Mouse (Mus musculus): ENCODE data around the gene Ppp1r3g. TPM values are rescaled to one million over a fixed set of nuclear protein-coding genes. Genes with fewer than 3 reads are reported as not detected.
"Not testable (repeated sequence)": the region's sequence is repeated elsewhere in the genome, so short reads cannot be mapped to it uniquely, and the experiment has no call there.

The Ppp1r3g gene
- polyA plus RNA-seq, 1 experiment from 2014 or later, result 1.7 TPM

DNA sequence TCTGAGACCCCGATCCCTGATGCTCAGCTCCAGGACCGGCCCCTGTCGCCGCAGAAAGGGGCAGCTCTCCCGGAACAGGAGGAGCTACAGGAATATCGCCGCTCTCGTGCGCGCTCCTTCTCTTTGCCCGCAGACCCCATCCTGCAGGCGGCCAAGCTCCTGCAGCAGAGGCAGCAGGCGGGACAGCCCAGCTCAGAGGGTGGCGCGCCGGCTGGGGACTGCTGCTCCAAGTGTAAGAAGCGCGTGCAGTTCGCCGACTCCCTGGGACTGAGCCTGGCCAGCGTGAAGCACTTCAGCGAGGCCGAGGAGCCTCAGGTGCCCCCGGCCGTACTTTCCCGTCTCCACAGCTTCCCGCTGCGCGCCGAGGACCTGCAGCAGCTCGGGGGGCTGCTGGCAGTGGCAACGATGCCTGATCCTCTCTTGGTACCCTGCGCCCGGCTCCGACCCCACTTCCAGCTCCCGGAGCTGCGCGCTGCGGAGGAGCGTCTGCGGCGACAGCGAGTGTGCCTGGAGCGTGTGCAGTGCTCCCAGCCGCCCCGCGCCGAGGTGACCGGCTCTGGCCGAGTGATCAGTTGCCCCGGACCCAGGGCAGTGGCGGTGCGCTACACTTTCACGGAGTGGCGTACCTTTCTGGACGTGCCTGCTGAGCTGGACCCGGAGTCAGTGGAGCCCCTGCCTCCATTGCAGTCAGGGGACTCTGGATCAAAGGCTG is 10.2 kb downstream of the Ppp1r3g start:
- Histone ChIP-seq H3K27me3 (ENCODE audit: insufficient read depth, poor library complexity, severe bottlenecking) (peaks cover 40% of the 10 kb centered on the region), H3K4me1 (replicated peaks) (peaks cover 24% of the 10 kb centered on the region), H3K4me3 (peak overlapping the region; percentile 76), H3K9me3 (no peaks in the 10 kb centered on the region), H3K36me3 (no peaks in the 10 kb centered on the region), H3K27ac (peak overlapping the region; percentile 67)
- peak; percentile 70 for DNase-seq (ENCODE audit: low spot score)
- under 1% methylated on average over 57 of the region's 57 CpGs for WGBS

DNA sequence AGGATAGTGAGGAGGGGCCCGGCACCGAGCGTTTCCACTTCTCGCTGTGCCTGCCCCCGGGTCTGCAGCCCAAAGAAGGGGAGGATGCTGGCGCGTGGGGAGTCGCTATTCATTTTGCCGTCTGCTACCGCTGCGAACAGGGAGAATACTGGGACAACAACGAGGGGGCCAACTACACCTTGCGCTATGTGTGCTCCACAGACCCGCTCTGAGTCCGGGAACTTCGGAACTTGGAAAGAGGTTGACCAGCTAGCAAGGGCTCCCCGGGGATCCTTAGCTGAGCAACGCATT is 10.7 kb downstream of the Ppp1r3g start:
- peak overlapping the region; percentile 67 for H3K27ac ChIP-seq
- no peaks in the 10 kb centered on the region for H3K36me3 ChIP-seq
- under 1% methylated on average over 18 of the region's 18 CpGs for WGBS
- H3K27me3 ChIP-seq (ENCODE audit: insufficient read depth, poor library complexity, severe bottlenecking), result peaks cover 40% of the 10 kb centered on the region
- H3K4me3 ChIP-seq, result peak overlapping the region; percentile 76
- peaks cover 24% of the 10 kb centered on the region for H3K4me1 ChIP-seq (replicated peaks)
- DNase-seq (ENCODE audit: low spot score), result no peak
- H3K9me3 ChIP-seq, result no peaks in the 10 kb centered on the region

DNA sequence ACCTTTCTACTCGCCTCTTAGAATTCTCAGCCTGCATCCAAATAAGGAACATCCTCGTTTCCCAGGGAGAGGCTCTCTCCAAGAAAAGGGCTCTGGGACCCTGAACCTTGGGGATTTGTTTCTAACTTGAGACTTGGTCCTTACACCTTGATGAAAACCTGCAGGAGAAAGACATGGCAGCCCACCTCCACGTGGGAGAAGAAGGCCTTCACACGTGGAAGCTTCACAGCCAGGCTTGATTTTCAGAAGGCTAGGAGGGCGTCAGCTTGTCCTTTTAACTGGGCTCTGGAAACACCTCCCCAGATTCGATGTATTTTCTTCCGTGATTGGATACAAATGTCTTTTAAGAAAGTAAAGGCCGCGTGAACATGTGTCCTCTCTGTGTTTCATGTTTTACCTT is 11.2 kb downstream of the Ppp1r3g start:
- Histone ChIP-seq H3K9me3 (no peaks in the 10 kb centered on the region), H3K27ac (no peak overlapping the region), H3K4me1 (replicated peaks) (peaks cover 24% of the 10 kb centered on the region), H3K36me3 (no peaks in the 10 kb centered on the region), H3K27me3 (ENCODE audit: insufficient read depth, poor library complexity, severe bottlenecking) (peaks cover 40% of the 10 kb centered on the region), H3K4me3 (peak overlapping the region; percentile 76)
- no peak for DNase-seq (ENCODE audit: low spot score)
- 27% methylated on average over 9 of the region's 9 CpGs for WGBS

DNA sequence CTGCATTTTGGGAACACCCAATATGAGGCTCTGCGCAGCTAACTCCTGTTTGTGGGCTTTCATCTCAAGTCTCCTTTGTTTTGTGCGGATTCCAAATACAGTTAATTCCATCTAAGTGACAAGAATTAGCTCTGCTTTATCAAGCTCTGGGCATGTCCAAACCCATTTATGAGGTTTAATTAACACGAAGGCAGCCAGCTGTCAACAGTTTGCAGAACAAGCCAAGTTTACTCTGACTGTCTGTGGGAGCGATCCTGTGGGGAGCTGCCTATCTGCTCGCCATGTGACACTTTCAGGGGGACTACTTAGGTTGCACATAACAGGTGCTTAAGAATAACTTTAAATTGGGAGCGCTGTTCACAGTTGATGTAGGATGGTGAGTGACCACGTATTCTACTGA is 18.3 kb downstream of the Ppp1r3g start:
- no peak overlapping the region for H3K4me3 ChIP-seq

DNA sequence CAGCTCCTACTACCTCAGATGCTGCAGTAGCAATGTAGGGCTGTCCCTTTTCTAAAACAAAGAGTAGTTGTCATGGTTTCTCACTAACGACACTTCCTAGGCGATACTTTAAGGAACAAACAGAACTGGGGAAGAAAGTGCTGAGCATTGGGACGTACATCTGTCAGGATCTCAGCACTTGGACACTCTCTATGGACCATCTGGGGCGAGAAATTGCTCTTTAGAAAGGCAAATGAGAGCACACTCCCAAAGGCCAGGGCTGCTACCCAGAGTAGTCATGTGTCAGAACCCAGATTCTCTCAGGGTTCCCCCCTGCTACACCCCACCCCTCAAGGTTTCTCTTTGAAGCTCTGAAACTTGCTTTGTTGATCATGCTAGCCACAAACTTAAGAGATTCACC is 21.8 kb downstream of the Ppp1r3g start:
- H3K36me3 ChIP-seq, result peaks cover 25% of the 10 kb centered on the region
- peaks cover 14% of the 10 kb centered on the region; the same call in 1 of the 2 replicates for H3K4me1 ChIP-seq (replicated peaks)
- H3K4me3 ChIP-seq, result no peak overlapping the region
- H3K27ac ChIP-seq, result no peak overlapping the region
- no peaks in the 10 kb centered on the region for H3K9me3 ChIP-seq
- DNase-seq (ENCODE audit: low spot score), result no peak
- H3K27me3 ChIP-seq (ENCODE audit: insufficient read depth, poor library complexity, severe bottlenecking), result no peaks in the 10 kb centered on the region
- 58% methylated on average over 4 of the region's 4 CpGs for WGBS

More for the DNA sequence above, 18.3 kb downstream of the Ppp1r3g start:
- no peak for DNase-seq (ENCODE audit: low spot score)
- 92% methylated on average over 7 of the region's 7 CpGs for WGBS
- Histone ChIP-seq H3K9me3 (no peaks in the 10 kb centered on the region), H3K27ac (no peak overlapping the region), H3K27me3 (ENCODE audit: insufficient read depth, poor library complexity, severe bottlenecking) (no peaks in the 10 kb centered on the region), H3K4me1 (replicated peaks) (peaks cover 14% of the 10 kb centered on the region; the same call in 1 of the 2 replicates), H3K36me3 (peaks cover 25% of the 10 kb centered on the region)

DNA sequence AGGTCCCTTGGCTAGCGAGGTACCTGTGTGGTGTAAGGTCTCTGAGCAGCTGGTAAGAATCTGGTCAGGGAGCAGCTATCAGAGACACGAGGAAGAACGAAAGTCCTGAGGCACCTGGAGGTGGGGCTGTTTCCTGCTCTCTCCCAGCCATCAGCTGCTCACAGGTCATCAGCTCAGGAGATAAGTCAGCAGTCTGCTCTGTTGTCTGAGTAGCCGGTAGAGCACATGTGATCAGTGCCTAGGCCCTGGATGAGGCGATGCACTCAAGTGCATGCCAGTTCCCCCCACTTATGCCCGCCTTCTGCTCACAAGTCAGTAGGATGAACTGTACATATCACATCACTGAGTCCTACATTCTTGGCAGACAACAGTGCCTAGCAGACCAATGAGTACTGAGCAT is 24.3 kb downstream of the Ppp1r3g start:
- WGBS, result 93% methylated on average over 6 of the region's 6 CpGs
- peaks cover 14% of the 10 kb centered on the region; the same call in 1 of the 2 replicates for H3K4me1 ChIP-seq (replicated peaks)
- no peak overlapping the region for H3K27ac ChIP-seq
- H3K36me3 ChIP-seq, result peaks cover 16% of the 10 kb centered on the region
- H3K9me3 ChIP-seq, result no peaks in the 10 kb centered on the region
- H3K4me3 ChIP-seq, result no peak overlapping the region
- no peaks in the 10 kb centered on the region for H3K27me3 ChIP-seq (ENCODE audit: insufficient read depth, poor library complexity, severe bottlenecking)
- no peak for DNase-seq (ENCODE audit: low spot score)

DNA sequence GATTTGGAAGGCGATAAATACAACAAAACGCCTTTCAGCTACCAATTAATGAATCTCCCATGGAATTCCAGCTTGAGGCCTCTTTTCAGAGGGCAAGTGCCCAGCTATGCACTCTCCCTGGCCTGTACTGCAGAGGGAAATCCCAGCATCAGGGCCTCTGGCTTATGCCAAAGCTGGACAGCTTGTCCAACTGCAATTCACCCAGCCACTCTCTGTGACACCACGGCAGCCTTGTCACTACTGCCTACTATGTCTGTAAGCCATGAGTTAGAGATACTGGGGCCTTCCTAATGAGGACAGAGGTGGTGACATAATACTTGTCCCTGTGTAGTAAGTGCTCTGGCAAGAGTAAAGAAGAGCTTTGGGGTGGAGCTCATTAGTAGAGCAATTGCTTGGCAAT is 30.7 kb downstream of the Ppp1r3g start:
- no peaks in the 10 kb centered on the region for H3K27me3 ChIP-seq (ENCODE audit: insufficient read depth, poor library complexity, severe bottlenecking)
- H3K9me3 ChIP-seq, result no peaks in the 10 kb centered on the region
- 79% methylated on average over 3 of the region's 3 CpGs for WGBS
- H3K36me3 ChIP-seq, result no peaks in the 10 kb centered on the region
- H3K27ac ChIP-seq, result no peak overlapping the region
- DNase-seq (ENCODE audit: low spot score), result no peak
- H3K4me3 ChIP-seq, result no peak overlapping the region
- H3K4me1 ChIP-seq (replicated peaks), result no peaks in the 10 kb centered on the region

DNA sequence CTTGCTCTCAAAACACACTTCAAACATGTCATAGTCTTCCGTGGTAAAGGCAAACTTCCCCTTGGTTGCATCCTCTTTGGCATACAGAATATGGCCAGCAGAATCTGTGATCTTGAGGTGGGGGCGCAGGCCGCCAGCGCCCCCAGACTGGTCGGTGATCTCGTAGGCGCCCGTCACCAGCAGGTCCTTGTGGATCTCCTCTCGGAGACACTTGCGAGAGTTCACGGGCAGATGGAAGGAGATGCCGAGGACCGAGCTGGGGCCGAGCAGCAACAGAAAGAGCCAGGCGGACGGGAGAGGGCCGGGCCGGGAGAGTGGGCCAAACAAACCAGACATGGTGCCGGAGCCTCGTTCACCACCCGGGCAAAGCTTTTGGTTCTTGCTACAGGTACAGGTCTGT is 32.5 kb downstream of the Ppp1r3g start:
- WGBS, result 97% methylated on average over 21 of the region's 21 CpGs
- H3K4me3 ChIP-seq; DNase-seq (ENCODE audit: low spot score); H3K27me3 ChIP-seq (ENCODE audit: insufficient read depth, poor library complexity, severe bottlenecking); H3K27ac ChIP-seq; H3K36me3 ChIP-seq; H3K9me3 ChIP-seq: not testable (repeated sequence)
- peaks cover 14% of the 10 kb centered on the region for H3K4me1 ChIP-seq (replicated peaks)

DNA sequence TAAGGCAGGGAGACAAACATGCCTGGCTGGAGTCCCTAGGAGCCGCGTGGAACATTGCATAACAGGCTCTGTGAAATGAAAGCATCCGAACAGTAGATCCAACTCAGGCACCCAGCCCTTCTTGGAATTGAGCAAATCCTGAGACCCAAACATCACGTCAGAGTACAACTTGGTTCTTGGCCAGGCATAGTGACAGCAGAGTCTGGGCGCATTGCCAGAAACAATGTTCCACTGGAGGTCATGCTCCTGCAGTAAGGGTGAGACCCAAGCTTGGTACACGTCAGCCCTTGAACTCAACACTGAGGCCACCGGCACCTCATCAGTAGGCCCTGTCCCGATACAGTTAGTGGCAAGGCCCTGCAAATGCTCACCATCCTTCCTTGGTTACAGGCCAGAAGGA is 35.4 kb downstream of the Ppp1r3g start:
- no peaks in the 10 kb centered on the region for H3K36me3 ChIP-seq
- H3K27me3 ChIP-seq (ENCODE audit: insufficient read depth, poor library complexity, severe bottlenecking), result no peaks in the 10 kb centered on the region
- H3K9me3 ChIP-seq, result no peaks in the 10 kb centered on the region
- H3K4me3 ChIP-seq, result no peak overlapping the region
- 91% methylated on average over 8 of the region's 8 CpGs for WGBS
- H3K27ac ChIP-seq, result no peak overlapping the region
- peaks cover 19% of the 10 kb centered on the region for H3K4me1 ChIP-seq (replicated peaks)
- no peak for DNase-seq (ENCODE audit: low spot score)

DNA sequence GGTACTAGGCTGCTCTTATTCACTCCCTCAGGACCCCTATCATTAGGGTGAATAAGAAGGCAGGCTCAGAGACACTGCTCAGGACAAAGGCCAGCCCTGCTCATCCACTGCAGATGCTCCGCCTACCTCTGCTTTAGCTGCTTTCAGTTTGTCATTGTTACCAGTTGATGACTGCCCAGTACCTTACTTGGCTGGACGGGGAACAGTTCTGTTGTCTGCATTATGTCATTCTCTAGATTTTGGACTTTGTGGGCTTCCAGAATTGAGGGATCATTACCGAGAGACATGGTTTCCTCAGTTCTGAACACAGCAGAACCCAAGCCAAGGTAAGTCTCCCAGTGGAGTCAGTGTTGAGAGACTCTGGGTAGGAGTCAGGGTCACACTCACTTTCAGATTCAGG is 36.6 kb downstream of the Ppp1r3g start:
- peaks cover 19% of the 10 kb centered on the region for H3K4me1 ChIP-seq (replicated peaks)
- H3K4me3 ChIP-seq, result no peak overlapping the region
- H3K27me3 ChIP-seq (ENCODE audit: insufficient read depth, poor library complexity, severe bottlenecking), result no peaks in the 10 kb centered on the region
- 63% methylated on average over 3 of the region's 3 CpGs for WGBS
- no peaks in the 10 kb centered on the region for H3K36me3 ChIP-seq
- 0 out of 2 replicates have a peak overlapping the region, but pooled peaks have one; percentile 12 for H3K27ac ChIP-seq
- no peak for DNase-seq (ENCODE audit: low spot score)
- no peaks in the 10 kb centered on the region for H3K9me3 ChIP-seq

DNA sequence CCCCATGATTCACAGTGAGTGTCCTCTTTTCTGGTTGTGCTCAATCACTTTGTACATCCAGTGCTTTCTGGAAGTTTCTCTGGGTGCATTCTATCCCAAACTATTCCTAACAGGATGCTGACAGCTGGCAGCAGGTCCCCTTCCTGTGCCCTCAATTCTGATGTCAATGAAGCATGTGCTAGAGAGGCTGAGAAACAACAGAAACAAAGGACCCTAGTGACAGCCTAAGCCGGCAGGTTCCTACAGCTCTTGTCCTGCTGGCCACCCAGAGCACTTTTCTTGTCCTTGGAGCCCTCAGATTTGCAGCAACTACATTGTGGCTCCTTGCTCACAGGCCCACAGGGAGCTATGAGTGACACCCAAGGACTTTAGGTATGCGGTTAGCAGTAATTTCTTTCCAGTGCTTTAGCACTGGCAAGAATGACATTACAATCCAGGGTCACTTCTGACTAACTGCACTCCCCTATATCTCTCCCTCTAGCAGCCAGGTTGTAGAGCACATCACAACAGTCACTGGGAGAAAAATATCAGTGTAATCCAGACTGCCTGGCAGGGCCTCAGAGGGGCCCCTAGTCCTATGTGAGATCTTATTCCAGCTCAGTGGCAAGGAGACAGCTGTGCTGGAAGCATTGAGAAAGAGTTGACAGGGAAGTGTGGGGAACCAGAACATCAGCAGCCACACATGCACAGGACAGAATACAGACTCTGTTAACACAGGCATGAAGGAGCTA is 37.2 kb downstream of the Ppp1r3g start:
- H3K27me3 ChIP-seq (ENCODE audit: insufficient read depth, poor library complexity, severe bottlenecking), result no peaks in the 10 kb centered on the region
- DNase-seq (ENCODE audit: low spot score), result no peak
- no peaks in the 10 kb centered on the region for H3K9me3 ChIP-seq
- no peak overlapping the region for H3K4me3 ChIP-seq
- 0 out of 2 replicates have a peak overlapping the region, but pooled peaks have one; percentile 35 for H3K27ac ChIP-seq
- WGBS, result 47% methylated on average over 2 of the region's 2 CpGs
- H3K36me3 ChIP-seq, result no peaks in the 10 kb centered on the region
- H3K4me1 ChIP-seq (replicated peaks), result peaks cover 19% of the 10 kb centered on the region

DNA sequence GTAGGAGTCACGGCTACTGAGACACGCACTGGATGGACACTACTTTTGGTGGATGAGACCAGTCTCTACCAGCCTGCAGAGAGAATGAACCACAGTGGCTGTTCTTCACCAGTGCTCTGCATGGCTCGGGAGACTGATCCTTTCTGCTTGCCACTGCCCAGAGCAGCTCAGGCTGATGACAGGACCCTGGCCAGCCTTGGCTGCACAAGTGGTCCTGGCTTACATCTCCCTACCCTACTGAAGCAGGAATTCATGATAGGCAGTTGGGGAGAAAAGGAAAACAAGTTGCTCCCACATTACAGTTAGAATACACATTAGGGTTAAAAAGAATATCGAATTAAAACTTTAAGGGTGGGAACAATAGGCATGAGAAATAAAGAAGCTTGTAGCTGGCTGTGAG is 39.0 kb downstream of the Ppp1r3g start:
- Histone ChIP-seq H3K27ac (no peak overlapping the region), H3K36me3 (no peaks in the 10 kb centered on the region), H3K4me1 (replicated peaks) (peaks cover 19% of the 10 kb centered on the region), H3K9me3 (no peaks in the 10 kb centered on the region), H3K27me3 (ENCODE audit: insufficient read depth, poor library complexity, severe bottlenecking) (no peaks in the 10 kb centered on the region), H3K4me3 (no peak overlapping the region)
- 89% methylated on average over 4 of the region's 4 CpGs for whole genome bisulfite sequencing
- DNase-seq (ENCODE audit: low spot score), result no peak

DNA sequence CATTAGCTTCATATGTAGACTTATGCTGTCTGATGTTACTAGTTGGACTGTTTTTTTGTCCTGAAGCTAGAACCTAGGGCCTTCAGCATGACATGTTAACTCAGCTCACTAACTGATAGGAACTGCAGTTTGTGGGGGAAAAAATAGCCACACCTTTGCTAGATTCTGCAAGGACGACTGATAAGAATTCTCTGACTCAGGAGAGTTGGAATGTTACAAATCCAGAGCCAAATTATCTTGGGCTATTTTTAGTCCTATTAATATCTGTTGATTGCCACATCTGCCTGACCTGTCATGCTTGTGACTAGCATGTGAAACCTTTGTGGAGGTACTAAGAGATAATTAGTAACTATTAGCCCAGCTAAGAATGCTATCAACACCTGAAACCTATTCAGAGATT is 42.2 kb downstream of the Ppp1r3g start:
- Histone ChIP-seq H3K4me3 (no peak overlapping the region), H3K36me3 (no peaks in the 10 kb centered on the region), H3K4me1 (replicated peaks) (peaks cover 9% of the 10 kb centered on the region), H3K27ac (no peak overlapping the region), H3K27me3 (ENCODE audit: insufficient read depth, poor library complexity, severe bottlenecking) (no peaks in the 10 kb centered on the region), H3K9me3 (no peaks in the 10 kb centered on the region)
- 79% methylated on average over 1 of the region's 1 CpGs for WGBS
- DNase-seq (ENCODE audit: low spot score), result no peak
